Mouse (Mus musculus) neutrophil, adult 83 days (primary cell): ENCODE measurements around the gene Ncam1. TPM values are rescaled to one million over a fixed set of nuclear protein-coding genes. Genes with fewer than 3 reads are reported as not detected.

ENCODE experiments used
- total RNA-seq, 2 experiments: library from RNA; stranded (reverse); gene quantifications; one replicate each; pipeline ENCODE4 v1.2.4; 2023

Gene Ncam1
- 10 to 100 TPM; 67.6 to 69.1 TPM for total RNA-seq

GRCm38 (mm10) chr9:49798806-49799205, at the start of gene Ncam1:
Gene Ncam1, minus strand, starts transcription at chr9:49798925.

DNA sequence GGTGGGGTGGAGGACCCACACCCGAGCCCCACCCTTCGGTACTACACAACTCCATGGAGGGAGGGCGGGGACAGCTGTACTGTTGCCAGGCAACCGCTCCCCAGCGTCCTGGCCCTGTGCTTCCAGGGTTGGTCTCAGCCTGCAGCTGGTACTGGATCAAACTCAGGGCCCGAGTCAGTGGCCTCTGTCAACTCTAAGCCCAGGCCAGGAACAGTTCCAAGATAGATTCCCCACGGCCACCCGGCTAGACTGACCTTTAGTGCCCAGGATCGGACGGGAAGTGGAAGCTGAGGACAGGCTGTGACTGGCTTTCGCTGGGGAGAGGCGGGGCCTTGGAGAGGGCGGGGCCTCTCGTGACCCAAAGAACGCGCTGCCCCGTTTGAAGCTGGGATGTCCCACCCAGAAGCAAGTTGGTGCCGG, 312.8 kb downstream of the Ncam1 start, which contains the start of gene Ttc12:
TSS of gene Ttc12 (minus strand) at position 334 of the 420 bp plus-strand sequence.

